Mouse (Mus musculus) erythroblast, embryonic 14.5 days (primary cell): ENCODE results near the gene Usp36.

ENCODE experiments used
- GATA1 ChIP-seq: IDR thresholded peaks from 2 replicates; pipeline ENCODE4 v1.6.1; 2012; ENCODE audit warnings: low read length, inconsistent platforms, mixed read lengths
- TAL1 ChIP-seq: IDR thresholded peaks from 3 replicates; pipeline ENCODE4 v1.6.1; 2012; ENCODE audit warnings: low read length, inconsistent platforms, mixed read lengths

- TF ChIP-seq GATA1 (no peak), TAL1 (no peak)
These were observed 79.1 kb downstream of the Usp36 start for GRCm38 (mm10) chr11:118210962-118211361.
